Comparison of ENCODE assay signal across 13 mouse cellular contexts in the genomic region with DNA sequence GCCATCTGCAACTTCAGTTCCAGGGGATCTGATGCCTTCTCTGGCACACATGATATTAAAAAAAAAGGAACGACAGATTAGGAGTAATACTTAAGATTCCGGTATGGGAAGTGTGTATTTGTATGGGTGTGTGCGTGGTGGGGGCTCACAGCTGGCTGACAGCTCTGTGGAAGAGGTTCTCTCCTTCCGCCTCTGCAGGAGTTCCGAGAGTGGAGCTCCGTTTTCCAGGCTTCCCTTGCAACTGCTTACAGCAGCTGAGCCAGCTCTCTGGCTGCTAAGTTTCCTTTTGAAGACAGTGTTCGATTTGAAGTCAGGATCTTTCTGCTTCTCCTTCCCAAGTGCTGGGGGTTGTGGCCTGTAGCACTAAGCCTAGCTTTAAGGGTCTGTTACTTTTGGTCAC. TPM values are rescaled to one million over a fixed set of nuclear protein-coding genes. Genes with fewer than 3 reads are reported as not detected.
DNase-seq lines count a peak whose midpoint lies in the region; ATAC-seq and TF ChIP-seq lines count a peak whose summit lies in the region.
"Had no signal": no experiment of that assay in that cellular context is flagged by ENCODE, and none has a peak within 500 bp of the region (broad histone marks: within the 10 kb centered on the region; RNA-seq: fewer than 3 reads in every experiment).

No protein-coding gene starts in this region.

- H3K36me3 ChIP-seq in heart, embryonic 15.5 days: peaks cover 30% of the 10 kb centered on the region
- peaks cover 31% of the 10 kb centered on the region for H3K36me3 ChIP-seq in midbrain, embryonic 12.5 days
- peaks cover 18% of the 10 kb centered on the region; the same call in 1 of the 2 replicates for H3K36me3 ChIP-seq in midbrain, postnatal 0 days (ENCODE audit: insufficient read depth, low read length)
- H3K36me3 ChIP-seq in intestine, postnatal 0 days (ENCODE audit: control insufficient read depth, insufficient read depth): peaks cover 25% of the 10 kb centered on the region
- H3K36me3 ChIP-seq in stomach, embryonic 15.5 days: peaks cover 24% of the 10 kb centered on the region

- H3K9ac ChIP-seq in heart, embryonic 15.5 days: 0 out of 2 replicates have a peak overlapping the region, but pooled peaks have one; percentile 84
- H3K9ac ChIP-seq in midbrain, embryonic 12.5 days (replicated peaks): 0 out of 2 replicates have a peak overlapping the region, but pooled peaks have one; percentile 78
- H3K9ac ChIP-seq in midbrain, postnatal 0 days (replicated peaks; ENCODE audit: low read length, poor library complexity, severe bottlenecking): no peak overlapping the region
- H3K9ac ChIP-seq in intestine, postnatal 0 days (ENCODE audit: low read depth, low read length): no peak overlapping the region
- H3K9ac ChIP-seq in stomach, embryonic 15.5 days: no peak overlapping the region

- DNase-seq in heart, postnatal 36 days: no peak
- no peak for DNase-seq in midbrain, postnatal 0 days (ENCODE audit: low spot score)
- DNase-seq in embryo, embryonic 10.5 days (ENCODE audit: low spot score): no peak
- DNase-seq: adrenal gland, adult 8-10 months; embryo, embryonic 11 days; heart, adult 18-20 months; layer of hippocampus, adult 9-11 months had no signal

- peak overlapping the region; percentile 85; the same call in 1 of the 2 replicates for H3K4me2 ChIP-seq in heart, embryonic 15.5 days
- H3K4me2 ChIP-seq in midbrain, embryonic 12.5 days (replicated peaks): peak overlapping the region; percentile 79; the same call in 1 of the 2 replicates
- no peak overlapping the region for H3K4me2 ChIP-seq in midbrain, postnatal 0 days (ENCODE audit: low read depth, low read length, poor library complexity, severe bottlenecking)
- peak overlapping the region; percentile 62; the same call in 1 of the 2 replicates for H3K4me2 ChIP-seq in intestine, postnatal 0 days (replicated peaks; ENCODE audit: low read depth)
- peak overlapping the region; percentile 69 for H3K4me2 ChIP-seq in stomach, embryonic 15.5 days

- H3K27ac ChIP-seq in heart, embryonic 15.5 days: no peak overlapping the region
- no peak overlapping the region for H3K27ac ChIP-seq in midbrain, embryonic 12.5 days (replicated peaks)
- no peak overlapping the region for H3K27ac ChIP-seq in midbrain, postnatal 0 days (ENCODE audit: low read depth, low read length)
- no peak overlapping the region for H3K27ac ChIP-seq in intestine, postnatal 0 days (ENCODE audit: low read depth, low read length)
- no peak overlapping the region for H3K27ac ChIP-seq in stomach, embryonic 15.5 days
- H3K27ac ChIP-seq: macrophage had no signal

- H3K9me3 ChIP-seq in heart, embryonic 15.5 days (replicated peaks): no peaks in the 10 kb centered on the region
- no peaks in the 10 kb centered on the region for H3K9me3 ChIP-seq in midbrain, embryonic 12.5 days
- no peaks in the 10 kb centered on the region for H3K9me3 ChIP-seq in midbrain, postnatal 0 days (ENCODE audit: low read length)
- H3K9me3 ChIP-seq in intestine, postnatal 0 days (ENCODE audit: control insufficient read depth): no peaks in the 10 kb centered on the region
- no peaks in the 10 kb centered on the region for H3K9me3 ChIP-seq in stomach, embryonic 15.5 days

- ATAC-seq in heart, embryonic 15.5 days (replicated peaks; ENCODE audit: insufficient number of reproducible peaks, insufficient read depth, low FRiP score, low read depth): no peak
- ATAC-seq in midbrain, embryonic 12.5 days (ENCODE audit: low FRiP score, low read depth): no peak
- no peak for ATAC-seq in midbrain, postnatal 0 days (ENCODE audit: low FRiP score)
- no peak for ATAC-seq in intestine, postnatal 0 days
- no peak for ATAC-seq in stomach, embryonic 15.5 days (ENCODE audit: insufficient read depth, low FRiP score, low read depth)
- no peak for ATAC-seq in monocyte, adult 5-6 weeks (replicated peaks; ENCODE audit: insufficient number of reproducible peaks, low FRiP score, low TSS enrichment, poor library complexity, severe bottlenecking)

- H3K4me1 ChIP-seq in heart, embryonic 15.5 days (replicated peaks): peaks cover 13% of the 10 kb centered on the region
- peaks cover 15% of the 10 kb centered on the region for H3K4me1 ChIP-seq in midbrain, embryonic 12.5 days
- peaks cover 4% of the 10 kb centered on the region; the same call in 1 of the 2 replicates for H3K4me1 ChIP-seq in midbrain, postnatal 0 days (ENCODE audit: insufficient read depth, low read length)
- H3K4me1 ChIP-seq in intestine, postnatal 0 days (replicated peaks; ENCODE audit: control insufficient read depth, insufficient read depth, low read length): no peaks in the 10 kb centered on the region
- peaks cover 9% of the 10 kb centered on the region for H3K4me1 ChIP-seq in stomach, embryonic 15.5 days

- H3K27me3 ChIP-seq in heart, embryonic 15.5 days: no peaks in the 10 kb centered on the region
- no peaks in the 10 kb centered on the region for H3K27me3 ChIP-seq in midbrain, embryonic 12.5 days
- H3K27me3 ChIP-seq in midbrain, postnatal 0 days (ENCODE audit: insufficient read depth, low read length): no peaks in the 10 kb centered on the region
- H3K27me3 ChIP-seq in intestine, postnatal 0 days (replicated peaks; ENCODE audit: control insufficient read depth, insufficient read depth, low read length): no peaks in the 10 kb centered on the region
- no peaks in the 10 kb centered on the region for H3K27me3 ChIP-seq in stomach, embryonic 15.5 days (replicated peaks)

- H3K4me3 ChIP-seq in heart, embryonic 15.5 days: peak overlapping the region; percentile 96
- H3K4me3 ChIP-seq in midbrain, embryonic 12.5 days: 0 out of 2 replicates have a peak overlapping the region, but pooled peaks have one; percentile 17
- H3K4me3 ChIP-seq in midbrain, postnatal 0 days (ENCODE audit: low read depth, low read length): no peak overlapping the region
- H3K4me3 ChIP-seq in intestine, postnatal 0 days (ENCODE audit: low read depth, low read length): no peak overlapping the region
- 0 out of 2 replicates have a peak overlapping the region, but pooled peaks have one; percentile 93 for H3K4me3 ChIP-seq in stomach, embryonic 15.5 days (replicated peaks)

- 84% methylated on average over 7 of the region's 7 CpGs for WGBS in heart, embryonic 15.5 days
- 94% methylated on average over 7 of the region's 7 CpGs for WGBS in midbrain, embryonic 12.5 days
- 90% methylated on average over 7 of the region's 7 CpGs for WGBS in midbrain, postnatal 0 days
- 78% methylated on average over 7 of the region's 7 CpGs for WGBS in intestine, postnatal 0 days
- 88% methylated on average over 7 of the region's 7 CpGs for WGBS in stomach, embryonic 15.5 days

- TF ChIP-seq CTCF in midbrain, postnatal 0 days (IDR thresholded peaks at IDR 0.05): no peak
- TF ChIP-seq CTCF in intestine, postnatal 0 days (IDR thresholded peaks at IDR 0.05; ENCODE audit: low read depth): no peak

- intact Hi-C loops in heart, postnatal 36 days (cut with DNase I): no loop called here

RNA-seq across cellular contexts. Expression of a gene that starts 1.8 kb away (rescaled TPM):
- polyA plus RNA-seq in heart, embryonic 15.5 days (2015; fragmentation: Nextera tagmentation; extraction: Ambion mirVana): 137 and 152 TPM in 2 replicates
- 10 to 100 TPM; 86.9 to 92.6 TPM for total RNA-seq in heart, postnatal 36 days (2021)
- 128 and 153 TPM in 2 replicates for polyA plus RNA-seq in midbrain, embryonic 12.5 days (2016; fragmentation: Nextera tagmentation; extraction: Ambion mirVana)
- 58.4 and 70.1 TPM in 2 replicates for total RNA-seq in midbrain, postnatal 0 days (2014; rRNA removed)
- 85.7 and 86.2 TPM in 2 replicates for polyA plus RNA-seq in midbrain, postnatal 0 days (2015; fragmentation: Nextera tagmentation; extraction: Ambion mirVana)
- polyA plus RNA-seq in intestine, postnatal 0 days (2015; fragmentation: Nextera tagmentation; extraction: Ambion mirVana): 30.8 and 31.9 TPM in 2 replicates
- polyA plus RNA-seq in stomach, embryonic 15.5 days (2015; fragmentation: Nextera tagmentation; extraction: Ambion mirVana): 147 and 178 TPM in 2 replicates
- 34.9 to 79.3 TPM (median 51.4 TPM) in 3 replicates for total RNA-seq in monocyte, adult 5-6 weeks (2017)

RNA-seq across cellular contexts. Expression of a gene that starts 27.5 kb away (rescaled TPM):
- 15.0 and 20.4 TPM in 2 replicates for polyA plus RNA-seq in heart, embryonic 15.5 days (2015; fragmentation: Nextera tagmentation; extraction: Ambion mirVana)
- total RNA-seq in heart, postnatal 36 days (2021): 10 to 100 TPM; 10.7 to 11.2 TPM
- 32.0 and 38.3 TPM in 2 replicates for polyA plus RNA-seq in midbrain, embryonic 12.5 days (2016; fragmentation: Nextera tagmentation; extraction: Ambion mirVana)
- 83.9 and 89.3 TPM in 2 replicates for total RNA-seq in midbrain, postnatal 0 days (2014; rRNA removed)
- 68.4 and 70.7 TPM in 2 replicates for polyA plus RNA-seq in midbrain, postnatal 0 days (2015; fragmentation: Nextera tagmentation; extraction: Ambion mirVana)
- 13.3 and 13.4 TPM in 2 replicates for polyA plus RNA-seq in intestine, postnatal 0 days (2015; fragmentation: Nextera tagmentation; extraction: Ambion mirVana)
- polyA plus RNA-seq in stomach, embryonic 15.5 days (2015; fragmentation: Nextera tagmentation; extraction: Ambion mirVana): 43.9 and 44.6 TPM in 2 replicates
- total RNA-seq in monocyte, adult 5-6 weeks (2017): 8.6 to 12.8 TPM (median 10.1 TPM) in 3 replicates

Comparison
In these comparisons a context has a peak if more than half of its experiments do, and no peak if none do; other contexts are left out.
1. H3K4me3 ChIP-seq: peak in heart, embryonic 15.5 days (single experiment), midbrain, embryonic 12.5 days (single experiment) and stomach, embryonic 15.5 days (single experiment); none in midbrain, postnatal 0 days (single experiment) and intestine, postnatal 0 days (single experiment).
2. H3K9ac ChIP-seq: peak in heart, embryonic 15.5 days (single experiment) and midbrain, embryonic 12.5 days (single experiment); none in midbrain, postnatal 0 days (single experiment), intestine, postnatal 0 days (single experiment) and stomach, embryonic 15.5 days (single experiment).